Mouse (Mus musculus) embryonic facial prominence, embryonic 15.5 days (tissue): ENCODE measurements around the gene Oog3. TPM values are rescaled to one million over a fixed set of nuclear protein-coding genes. Genes with fewer than 3 reads are reported as not detected.

Source experiments
- ATAC-seq: fragments of 200-750 bp; cut with Nextera tagmentation; 2 replicates; pipeline ENCODE4 v1.8.0; 2017; ENCODE audit warnings: low read depth, moderate TSS enrichment; ENCODE audit not compliant: insufficient number of reproducible peaks, low FRiP score, low TSS enrichment
- H3K27ac ChIP-seq: fragments of 300-500 bp; sonication (generic); replicated peaks from 2 replicates; pipeline ENCODE4 v1.5.1; 2015; ENCODE audit warnings: mild to moderate bottlenecking, inconsistent platforms
- H3K27me3 ChIP-seq: fragments of 300-500 bp; sonication (generic); 2 replicates; pipeline ENCODE4 v1.6.1; 2015; ENCODE audit warnings: inconsistent platforms
- H3K36me3 ChIP-seq: fragments of 300-500 bp; sonication (generic); 2 replicates; pipeline ENCODE4 v1.6.1; 2015; ENCODE audit warnings: mild to moderate bottlenecking, inconsistent platforms
- H3K4me1 ChIP-seq: fragments of 300-500 bp; sonication (generic); 2 replicates; pipeline ENCODE4 v1.6.1; 2015; ENCODE audit warnings: inconsistent platforms
- H3K4me2 ChIP-seq: fragments of 300-500 bp; sonication (generic); replicated peaks from 2 replicates; pipeline ENCODE4 v1.6.1; 2015; ENCODE audit warnings: mild to moderate bottlenecking, inconsistent platforms
- H3K4me3 ChIP-seq: fragments of 300-500 bp; sonication (generic); replicated peaks from 2 replicates; pipeline ENCODE4 v1.5.1; 2015; ENCODE audit warnings: mild to moderate bottlenecking, inconsistent platforms
- H3K9ac ChIP-seq: fragments of 300-500 bp; sonication (generic); 2 replicates; pipeline ENCODE4 v1.6.1; 2015; ENCODE audit warnings: inconsistent platforms
- H3K9me3 ChIP-seq: fragments of 300-500 bp; sonication (generic); replicated peaks from 2 replicates; pipeline ENCODE4 v1.6.1; 2016; ENCODE audit warnings: inconsistent platforms
- WGBS: fragments of 180-500 bp; shearing (Covaris S2); methylation state at CpG from one replicate; pipeline ENCODE4 v1.1.7; 2015; 5-methylcytosine and 5-hydroxymethylcytosine counted together
- polyA plus RNA-seq: library from polyadenylated mRNA; unstranded; fragments of >200 nt; fragmentation: Nextera tagmentation; extraction: Ambion mirVana; gene quantifications from 2 replicates; pipeline ENCODE4 v1.2.1, GENCODE M21; 2015

Oog3 gene
- polyA plus RNA-seq, result not detected in 2 replicates

- Histone ChIP-seq H3K36me3 (no peaks in the 10 kb centered on the region), H3K4me1 (no peaks in the 10 kb centered on the region), H3K4me3 (no peak within 1 kb of the TSS), H3K27me3 (no peaks in the 10 kb centered on the region), H3K27ac (no peak within 1 kb of the TSS), H3K9me3 (no peaks in the 10 kb centered on the region; the same call in 1 of the 2 replicates), H3K4me2 (no peak within 1 kb of the TSS), H3K9ac (no peak within 1 kb of the TSS)
- WGBS, result 72% methylated on average over 1 of the region's 1 CpGs
- ATAC-seq, result no peak
Measured at GRCm38 (mm10) chr4:144162563-144162962, at the start of gene Oog3. Gene Oog3, minus strand, starts transcription at chr4:144162663.

GRCm38 (mm10) chr4:144190419-144190818 lies 28.0 kb upstream of the Oog3 start, which contains the start of gene Oog2:
Gene Oog2, plus strand, starts transcription at chr4:144190719.
- WGBS, result 42% methylated on average over 1 of the region's 1 CpGs
- ATAC-seq, result no peak
- Histone ChIP-seq H3K4me1 (no peaks in the 10 kb centered on the region), H3K27me3 (no peaks in the 10 kb centered on the region), H3K36me3 (no peaks in the 10 kb centered on the region), H3K9ac (no peak within 1 kb of the TSS), H3K27ac (no peak within 1 kb of the TSS), H3K9me3 (no peaks in the 10 kb centered on the region), H3K4me2 (no peak within 1 kb of the TSS), H3K4me3 (no peak within 1 kb of the TSS)

Other genes with a start within 250 kb of the Oog3 start
- not detected in 2 replicates for gene Pramef25, start 211.6 kb downstream of the Oog3 start, polyA plus RNA-seq
- gene Gm13101, start 195.7 kb downstream of the Oog3 start, polyA plus RNA-seq, result not detected in 2 replicates
- gene Pramef17, start 168.3 kb downstream of the Oog3 start, polyA plus RNA-seq, result not detected in 2 replicates
- gene Pramel4, start 103.5 kb downstream of the Oog3 start, polyA plus RNA-seq, result not detected in 2 replicates
- not detected in 2 replicates for gene Gm13102, start 56.2 kb downstream of the Oog3 start, polyA plus RNA-seq
- gene Oog2, start 28.1 kb upstream of the Oog3 start, polyA plus RNA-seq, result not detected in 2 replicates
- gene C87977, start 50.7 kb upstream of the Oog3 start, polyA plus RNA-seq, result not detected in 2 replicates
- gene Pramel5, start 117.8 kb upstream of the Oog3 start, polyA plus RNA-seq, result not detected in 2 replicates
- not detected in 2 replicates for gene Gm13128, start 167.6 kb upstream of the Oog3 start, polyA plus RNA-seq
- not detected in 2 replicates for gene Gm13119, start 195.3 kb upstream of the Oog3 start, polyA plus RNA-seq
- not detected in 2 replicates for gene Pramef20, start 215.3 kb upstream of the Oog3 start, polyA plus RNA-seq
- 0.29 and 0.67 TPM in 2 replicates for gene Pramef12, start 245.8 kb upstream of the Oog3 start, polyA plus RNA-seq